Mouse (Mus musculus) 416B (cell line): ENCODE measurements at regions not wholly inside any gene's neighbourhood (a gene's known extent, or its start where the extent isn't known, plus 50 kb on each side); places are given as distances from the start of the nearest gene placed in this dataset.

Experiments used
- DNase-seq: peaks from one replicate; pipeline ENCODE4 v3.0.0; 2011; ENCODE audit warnings: low read depth

DNA sequence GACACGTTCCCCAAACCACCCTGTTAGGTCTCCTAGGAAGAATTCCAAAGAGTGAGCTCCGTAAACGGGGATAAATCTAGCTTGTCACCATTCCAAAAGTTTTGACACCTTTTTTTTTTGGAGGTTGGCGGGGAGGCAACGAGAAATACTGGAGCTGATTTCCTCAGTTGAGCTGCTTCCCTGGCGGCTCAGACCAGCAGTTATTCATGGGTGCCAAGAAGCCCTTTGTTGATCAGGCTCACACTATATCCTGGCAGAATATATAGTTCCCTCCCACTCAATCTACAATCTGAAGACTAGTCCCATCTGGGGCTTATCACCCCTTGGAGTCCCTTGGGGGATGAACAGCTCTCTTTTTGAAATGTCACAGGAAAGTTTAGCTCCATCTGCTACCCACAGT, 77.5 kb upstream of the Tiam2 start:
- no peak for DNase-seq

DNA sequence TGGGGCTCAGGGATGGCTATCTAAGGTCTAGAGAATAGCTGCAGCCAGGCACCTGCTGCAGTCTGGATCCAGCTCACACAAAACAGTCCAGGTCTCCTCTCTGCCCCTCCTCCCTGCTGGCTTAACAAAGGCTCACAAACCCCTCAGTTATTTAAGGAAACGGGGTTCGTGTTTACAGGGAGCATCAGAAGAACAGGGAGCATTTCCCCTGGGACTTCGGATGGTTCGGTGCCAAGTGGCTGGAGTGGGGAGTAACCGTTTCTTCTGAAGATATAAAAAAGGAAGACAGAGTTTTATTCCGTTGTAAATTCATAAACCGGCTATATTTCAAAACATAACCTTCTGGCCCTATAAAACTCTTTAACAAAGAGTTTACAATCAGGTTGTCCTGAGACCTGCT, 77.1 kb upstream of the Tiam2 start:
- DNase-seq: no peak

- no peak for DNase-seq
These were observed 75.2 kb upstream of the Tiam2 start for GRCm38 (mm10) chr17:3251176-3251575.

- DNase-seq: no peak
These were observed 74.4 kb upstream of the Tiam2 start for GRCm38 (mm10) chr17:3251966-3252365.

DNA sequence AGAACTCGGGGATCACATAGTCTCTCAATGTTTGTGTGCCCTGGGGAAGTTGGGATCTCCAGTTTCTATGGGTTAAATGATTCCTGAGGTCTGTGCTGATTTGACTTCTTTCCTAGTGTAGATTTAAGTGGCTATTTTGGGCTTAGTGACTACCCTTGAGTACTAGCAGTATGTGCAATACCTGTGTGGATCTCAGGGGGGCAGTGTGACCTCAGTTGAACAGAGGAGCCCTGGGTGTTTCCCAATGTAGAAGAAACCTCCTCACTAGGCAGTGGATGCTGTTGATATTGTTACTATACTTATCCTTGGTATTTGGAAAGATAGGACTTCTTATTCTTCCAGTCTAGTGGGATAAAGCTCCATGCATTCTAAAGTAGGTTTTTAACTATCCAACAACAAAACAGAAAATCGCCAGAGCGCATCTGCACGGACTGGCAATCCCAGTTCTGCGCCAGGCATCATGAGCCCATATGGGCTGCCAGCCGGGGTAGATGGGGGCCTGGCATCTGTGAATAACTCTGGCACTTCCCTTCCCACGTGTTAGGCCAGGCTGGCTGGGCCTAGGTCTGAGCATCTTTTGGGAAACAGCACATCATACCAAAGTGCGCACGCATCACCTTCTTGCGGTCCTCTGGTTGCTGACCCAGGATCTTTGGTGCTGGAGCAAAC, 72.7 kb upstream of the Tiam2 start:
- peak; percentile 61 for DNase-seq

GRCm38 (mm10) chr17:3256765-3257164, 69.6 kb upstream of the Tiam2 start:
- DNase-seq: no peak

DNA sequence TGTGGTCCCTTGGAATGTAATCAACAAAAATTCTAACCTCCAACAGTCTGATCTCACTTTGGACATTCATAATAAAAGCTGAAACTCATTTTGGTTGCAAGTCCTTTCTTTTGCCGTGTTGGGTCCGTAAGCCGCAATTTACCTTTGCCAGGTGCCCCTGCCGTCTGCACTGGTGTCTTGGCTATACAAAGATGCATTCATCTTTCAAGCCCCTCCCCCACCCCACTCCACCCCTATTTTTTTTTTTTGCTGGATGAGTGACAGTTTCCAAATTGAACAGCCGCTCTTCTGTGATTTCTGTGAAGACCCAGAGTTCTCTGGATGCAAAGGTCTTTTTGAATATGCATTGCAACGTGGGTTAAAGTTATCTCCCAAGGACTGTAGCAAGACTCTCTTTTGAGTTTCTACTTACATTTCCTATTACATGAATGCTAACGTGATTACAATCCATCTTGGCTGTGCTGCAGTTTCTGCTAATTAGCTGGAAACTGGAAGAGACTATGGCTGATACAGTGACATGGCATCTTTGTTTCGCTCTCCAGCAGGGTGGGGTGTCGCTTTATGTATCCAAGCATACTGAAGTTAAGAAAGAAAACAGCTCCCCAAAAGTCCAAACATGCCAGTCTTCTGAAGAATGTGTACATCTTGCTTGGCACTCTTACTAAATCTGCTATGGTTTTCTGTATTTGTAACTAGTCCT, 67.4 kb upstream of the Tiam2 start:
- no peak for DNase-seq

DNA sequence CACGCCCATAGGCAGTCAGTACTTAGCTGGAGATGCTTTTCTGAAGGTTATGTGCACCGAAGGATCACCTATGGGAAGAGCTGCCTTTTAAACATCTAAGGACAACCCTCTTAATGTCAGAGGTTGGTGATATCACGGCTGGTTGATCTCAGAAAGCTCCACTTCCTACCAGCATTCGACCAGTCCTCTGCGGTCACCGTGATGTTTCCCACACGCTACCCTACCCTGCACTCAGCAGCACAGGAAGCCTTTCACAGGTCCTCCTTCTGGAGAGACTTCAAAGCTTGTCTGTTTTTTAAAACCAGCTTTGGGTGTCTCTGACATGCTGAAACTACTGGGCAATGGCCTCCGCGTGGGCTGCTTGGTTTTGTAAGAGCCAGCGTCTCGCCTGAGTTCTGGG, 65.6 kb upstream of the Tiam2 start:
- DNase-seq: no peak

DNA sequence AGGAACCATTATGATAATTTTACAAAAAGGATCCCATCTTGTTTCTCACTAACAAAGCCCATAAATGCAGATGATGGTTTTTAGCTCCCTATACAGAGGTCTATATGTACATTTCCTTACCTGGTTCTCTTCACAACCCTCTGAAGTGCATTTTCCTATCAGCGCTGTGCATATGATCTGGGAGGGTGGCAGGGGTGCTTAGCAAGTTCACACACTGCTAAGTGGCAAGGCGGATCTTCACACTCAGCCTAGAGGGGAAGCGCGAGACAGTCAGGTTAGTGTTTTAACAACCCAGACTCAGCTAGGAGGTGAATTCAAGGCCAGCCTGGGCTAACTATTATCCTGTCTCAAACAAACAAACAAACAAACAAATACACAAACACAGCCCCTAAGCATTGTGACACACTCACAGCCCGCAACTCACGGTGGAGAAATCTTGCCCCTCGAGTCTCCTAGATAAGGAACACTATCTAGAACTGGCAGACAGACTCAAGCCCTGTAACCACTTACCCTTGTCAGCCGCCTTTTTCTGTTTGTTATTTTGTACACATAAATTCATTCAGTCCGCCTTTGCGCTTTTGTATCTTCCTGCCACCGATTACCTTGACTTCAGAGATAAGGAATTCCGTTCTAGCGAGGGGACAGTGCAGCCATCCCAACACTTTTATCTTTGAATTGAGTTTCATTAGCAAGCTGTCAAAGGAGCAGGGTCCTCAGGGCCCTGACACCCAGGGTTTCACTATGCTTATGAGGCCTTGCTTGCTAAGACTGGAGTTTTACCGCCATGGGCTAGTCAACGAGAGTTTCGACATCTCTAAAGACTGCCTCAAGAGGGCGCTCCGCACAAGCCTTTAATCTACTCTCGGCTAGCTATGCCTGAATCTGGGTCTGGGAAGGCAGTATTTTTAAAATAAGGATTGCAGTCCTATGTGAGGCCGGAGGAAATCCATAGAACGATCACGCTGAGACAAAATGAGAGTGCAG, 53.0 kb upstream of the Tiam2 start:
- DNase-seq: peak; percentile 83

GRCm38 (mm10) chr17:3274449-3275285, 51.7 kb upstream of the Tiam2 start:
- DNase-seq: no peak
